Mouse (Mus musculus): ENCODE data around the gene Clba1. TPM values are rescaled to one million over a fixed set of nuclear protein-coding genes. Genes with fewer than 3 reads are reported as not detected.
"Not testable (repeated sequence)": the region's sequence is repeated elsewhere in the genome, so short reads cannot be mapped to it uniquely, and the experiment has no call there.

Clba1 gene
- polyA plus RNA-seq, 1 experiment = 1.7 TPM

GRCm38 (mm10) chr12:112801864-112802846, 6.6 kb upstream of the Clba1 start, which contains the start of gene Ahnak2:
Ahnak2 (minus strand) TSS chr12:112802657.
- Histone ChIP-seq H3K27ac (replicated peaks; ENCODE audit: low read depth, low read length) (no peak within 1 kb of the TSS), H3K4me1 (ENCODE audit: control insufficient read depth, insufficient read depth, insufficient read length, low read length) (no peaks in the 10 kb centered on the region), H3K4me3 (ENCODE audit: insufficient read depth, low read depth, low read length) (peak within 1 kb of the TSS; percentile 19)

GRCm38 (mm10) chr12:112802917-112803316, 5.8 kb upstream of the Clba1 start:
- H3K4me1 ChIP-seq (ENCODE audit: control insufficient read depth, insufficient read depth, insufficient read length, low read length) = no peaks in the 10 kb centered on the region
- no peak overlapping the region for H3K27ac ChIP-seq (replicated peaks; ENCODE audit: low read depth, low read length)
- H3K4me3 ChIP-seq (ENCODE audit: insufficient read depth, low read depth, low read length) = no peak overlapping the region

GRCm38 (mm10) chr12:112804046-112804445, 4.7 kb upstream of the Clba1 start:
- H3K27ac ChIP-seq (replicated peaks; ENCODE audit: low read depth, low read length) = no peak overlapping the region
- H3K4me3 ChIP-seq (ENCODE audit: insufficient read depth, low read depth, low read length) = no peak overlapping the region
- no peaks in the 10 kb centered on the region for H3K4me1 ChIP-seq (ENCODE audit: control insufficient read depth, insufficient read depth, insufficient read length, low read length)

- Histone ChIP-seq H3K4me3 (ENCODE audit: insufficient read depth, low read depth, low read length) (no peak overlapping the region), H3K4me1 (ENCODE audit: control insufficient read depth, insufficient read depth, insufficient read length, low read length) (no peaks in the 10 kb centered on the region; the same call in 1 of the 2 replicates), H3K27ac (replicated peaks; ENCODE audit: low read depth, low read length) (no peak overlapping the region)
Observed at GRCm38 (mm10) chr12:112806044-112806443, 2.7 kb upstream of the Clba1 start.

- Histone ChIP-seq H3K4me1 (ENCODE audit: control insufficient read depth, insufficient read depth, insufficient read length, low read length) (no peaks in the 10 kb centered on the region; the same call in 1 of the 2 replicates), H3K4me3 (ENCODE audit: insufficient read depth, low read depth, low read length) (no peak overlapping the region), H3K27ac (replicated peaks; ENCODE audit: low read depth, low read length) (no peak overlapping the region)
Observed at GRCm38 (mm10) chr12:112807796-112808195, 941 bp upstream of the Clba1 start.

- Histone ChIP-seq H3K4me1 (ENCODE audit: control insufficient read depth, insufficient read depth, insufficient read length, low read length) (no peaks in the 10 kb centered on the region; the same call in 1 of the 2 replicates), H3K27ac (replicated peaks; ENCODE audit: low read depth, low read length) (no peak overlapping the region), H3K4me3 (ENCODE audit: insufficient read depth, low read depth, low read length) (peak overlapping the region; percentile 41)
Observed at GRCm38 (mm10) chr12:112808212-112808586, 538 bp upstream of the Clba1 start.

- no peak overlapping the region for H3K27ac ChIP-seq (replicated peaks; ENCODE audit: low read depth, low read length)
- H3K4me3 ChIP-seq (ENCODE audit: insufficient read depth, low read depth, low read length) = peak overlapping the region; percentile 66
- H3K4me1 ChIP-seq (ENCODE audit: control insufficient read depth, insufficient read depth, insufficient read length, low read length) = no peaks in the 10 kb centered on the region; the same call in 1 of the 2 replicates
Observed at GRCm38 (mm10) chr12:112809641-112810040, 904 bp downstream of the Clba1 start.

- H3K4me1 ChIP-seq (ENCODE audit: control insufficient read depth, insufficient read depth, insufficient read length, low read length) = no peaks in the 10 kb centered on the region; the same call in 1 of the 2 replicates
- no peak overlapping the region for H3K27ac ChIP-seq (replicated peaks; ENCODE audit: low read depth, low read length)
- no peak overlapping the region for H3K4me3 ChIP-seq (ENCODE audit: insufficient read depth, low read depth, low read length)
Observed at GRCm38 (mm10) chr12:112810092-112810885, 1.6 kb downstream of the Clba1 start.

- no peak overlapping the region for H3K27ac ChIP-seq (replicated peaks; ENCODE audit: low read depth, low read length)
- H3K4me3 ChIP-seq (ENCODE audit: insufficient read depth, low read depth, low read length) = no peak overlapping the region
- H3K4me1 ChIP-seq (ENCODE audit: control insufficient read depth, insufficient read depth, insufficient read length, low read length) = no peaks in the 10 kb centered on the region; the same call in 1 of the 2 replicates
Observed at GRCm38 (mm10) chr12:112813370-112813769, 4.6 kb downstream of the Clba1 start.

GRCm38 (mm10) chr12:112814682-112815470, 6.1 kb downstream of the Clba1 start:
- Histone ChIP-seq H3K27ac (replicated peaks; ENCODE audit: low read depth, low read length) (no peak overlapping the region), H3K4me1 (ENCODE audit: control insufficient read depth, insufficient read depth, insufficient read length, low read length) (0 out of 2 replicates have a peak, but pooled peaks cover 3% of the 10 kb centered on the region), H3K4me3 (ENCODE audit: insufficient read depth, low read depth, low read length) (no peak overlapping the region)

GRCm38 (mm10) chr12:112816294-112816693, 7.6 kb downstream of the Clba1 start:
- peaks cover 3% of the 10 kb centered on the region for H3K4me1 ChIP-seq (ENCODE audit: control insufficient read depth, insufficient read depth, insufficient read length, low read length)
- no peak overlapping the region for H3K27ac ChIP-seq (replicated peaks; ENCODE audit: low read depth, low read length)
- H3K4me3 ChIP-seq (ENCODE audit: insufficient read depth, low read depth, low read length) = no peak overlapping the region

GRCm38 (mm10) chr12:112816866-112817265, 8.1 kb downstream of the Clba1 start:
- not testable (repeated sequence) for H3K4me3 ChIP-seq (ENCODE audit: insufficient read depth, low read depth, low read length); H3K4me1 ChIP-seq (ENCODE audit: control insufficient read depth, insufficient read depth, insufficient read length, low read length); H3K27ac ChIP-seq (replicated peaks; ENCODE audit: low read depth, low read length)

GRCm38 (mm10) chr12:112819057-112819662, 10.4 kb downstream of the Clba1 start:
- peaks cover 25% of the 10 kb centered on the region for H3K4me1 ChIP-seq (ENCODE audit: control insufficient read depth, insufficient read depth, insufficient read length, low read length)
- H3K27ac ChIP-seq (replicated peaks; ENCODE audit: low read depth, low read length) = no peak overlapping the region
- H3K4me3 ChIP-seq (ENCODE audit: insufficient read depth, low read depth, low read length) = no peak overlapping the region

- H3K27ac ChIP-seq (replicated peaks; ENCODE audit: low read depth, low read length) = no peak overlapping the region
Observed at GRCm38 (mm10) chr12:112820401-112820999, 11.8 kb downstream of the Clba1 start.

More at GRCm38 (mm10) chr12:112820401-112820999, 11.8 kb downstream of the Clba1 start:
- Histone ChIP-seq H3K4me1 (ENCODE audit: control insufficient read depth, insufficient read depth, insufficient read length, low read length) (peaks cover 25% of the 10 kb centered on the region), H3K4me3 (ENCODE audit: insufficient read depth, low read depth, low read length) (no peak overlapping the region)
